Mouse (Mus musculus): Measurements from ENCODE around the gene Tmem198b. TPM values are rescaled to one million over a fixed set of nuclear protein-coding genes. Genes with fewer than 3 reads are reported as not detected.

Gene Tmem198b
- 7.7 and 8.2 TPM in 2 replicates for polyA plus RNA-seq (2012; rRNA removed)

- Histone ChIP-seq H3K36me3 (ENCODE audit: control insufficient read depth, insufficient read depth, low read length) (no peaks in the 10 kb centered on the region), H3K27me3 (ENCODE audit: control insufficient read depth, insufficient read depth, low read length) (no peaks in the 10 kb centered on the region), H3K4me1 (ENCODE audit: control insufficient read depth, insufficient read depth, low read length) (peaks cover 22% of the 10 kb centered on the region), H3K4me3 (ENCODE audit: control insufficient read depth, low read depth, low read length) (peak within 1 kb of the TSS; percentile 78), H3K27ac (ENCODE audit: control insufficient read depth, insufficient read depth, low read depth, low read length) (peak within 1 kb of the TSS; percentile 68)
- no peak for TF ChIP-seq CTCF (IDR thresholded peaks at IDR 0.05; ENCODE audit: control insufficient read depth, insufficient read depth, insufficient replicate concordance, low read depth, low read length)
- TF ChIP-seq POLR2A (IDR thresholded peaks at IDR 0.05; ENCODE audit: control insufficient read depth, low read depth, low read length), result no peak
Measured at GRCm38 (mm10) chr10:128804271-128805091, at the start of gene Tmem198b. Gene Tmem198b (minus strand): TSS chr10:128804370.

- no peak overlapping the region for H3K27ac ChIP-seq (ENCODE audit: control insufficient read depth, insufficient read depth, low read depth, low read length)
- TF ChIP-seq POLR2A (IDR thresholded peaks at IDR 0.05; ENCODE audit: control insufficient read depth, low read depth, low read length) (no peak), CTCF (IDR thresholded peaks at IDR 0.05; ENCODE audit: control insufficient read depth, insufficient read depth, insufficient replicate concordance, low read depth, low read length) (no peak)
- no peak overlapping the region for H3K4me3 ChIP-seq (ENCODE audit: control insufficient read depth, low read depth, low read length)
- H3K4me1 ChIP-seq (ENCODE audit: control insufficient read depth, insufficient read depth, low read length), result no peaks in the 10 kb centered on the region
- H3K36me3 ChIP-seq (ENCODE audit: control insufficient read depth, insufficient read depth, low read length), result no peaks in the 10 kb centered on the region; the same call in 1 of the 2 replicates
- no peaks in the 10 kb centered on the region for H3K27me3 ChIP-seq (ENCODE audit: control insufficient read depth, insufficient read depth, low read length)
Measured at GRCm38 (mm10) chr10:128850339-128850738, 46.2 kb upstream of the Tmem198b start.

GRCm38 (mm10) chr10:128848426-128848825 is 44.3 kb upstream of the Tmem198b start:
- Histone ChIP-seq H3K27me3 (ENCODE audit: control insufficient read depth, insufficient read depth, low read length) (no peaks in the 10 kb centered on the region), H3K36me3 (ENCODE audit: control insufficient read depth, insufficient read depth, low read length) (no peaks in the 10 kb centered on the region; the same call in 1 of the 2 replicates), H3K27ac (ENCODE audit: control insufficient read depth, insufficient read depth, low read depth, low read length) (no peak overlapping the region), H3K4me1 (ENCODE audit: control insufficient read depth, insufficient read depth, low read length) (no peaks in the 10 kb centered on the region), H3K4me3 (ENCODE audit: control insufficient read depth, low read depth, low read length) (no peak overlapping the region)
- TF ChIP-seq POLR2A (IDR thresholded peaks at IDR 0.05; ENCODE audit: control insufficient read depth, low read depth, low read length) (no peak), CTCF (IDR thresholded peaks at IDR 0.05; ENCODE audit: control insufficient read depth, insufficient read depth, insufficient replicate concordance, low read depth, low read length) (no peak)

GRCm38 (mm10) chr10:128846664-128847063 is 42.5 kb upstream of the Tmem198b start:
- Histone ChIP-seq H3K27ac (ENCODE audit: control insufficient read depth, insufficient read depth, low read depth, low read length) (no peak overlapping the region), H3K36me3 (ENCODE audit: control insufficient read depth, insufficient read depth, low read length) (no peaks in the 10 kb centered on the region; the same call in 1 of the 2 replicates), H3K4me3 (ENCODE audit: control insufficient read depth, low read depth, low read length) (no peak overlapping the region), H3K27me3 (ENCODE audit: control insufficient read depth, insufficient read depth, low read length) (no peaks in the 10 kb centered on the region), H3K4me1 (ENCODE audit: control insufficient read depth, insufficient read depth, low read length) (no peaks in the 10 kb centered on the region)
- TF ChIP-seq POLR2A (IDR thresholded peaks at IDR 0.05; ENCODE audit: control insufficient read depth, low read depth, low read length) (no peak), CTCF (IDR thresholded peaks at IDR 0.05; ENCODE audit: control insufficient read depth, insufficient read depth, insufficient replicate concordance, low read depth, low read length) (no peak)

GRCm38 (mm10) chr10:128845516-128845915 is 41.3 kb upstream of the Tmem198b start:
- Histone ChIP-seq H3K4me3 (ENCODE audit: control insufficient read depth, low read depth, low read length) (no peak overlapping the region), H3K4me1 (ENCODE audit: control insufficient read depth, insufficient read depth, low read length) (no peaks in the 10 kb centered on the region), H3K27me3 (ENCODE audit: control insufficient read depth, insufficient read depth, low read length) (no peaks in the 10 kb centered on the region), H3K27ac (ENCODE audit: control insufficient read depth, insufficient read depth, low read depth, low read length) (no peak overlapping the region), H3K36me3 (ENCODE audit: control insufficient read depth, insufficient read depth, low read length) (no peaks in the 10 kb centered on the region; the same call in 1 of the 2 replicates)
- no peak for TF ChIP-seq CTCF (IDR thresholded peaks at IDR 0.05; ENCODE audit: control insufficient read depth, insufficient read depth, insufficient replicate concordance, low read depth, low read length)
- TF ChIP-seq POLR2A (IDR thresholded peaks at IDR 0.05; ENCODE audit: control insufficient read depth, low read depth, low read length), result no peak

GRCm38 (mm10) chr10:128843260-128843659 is 39.1 kb upstream of the Tmem198b start:
- Histone ChIP-seq H3K36me3 (ENCODE audit: control insufficient read depth, insufficient read depth, low read length) (no peaks in the 10 kb centered on the region; the same call in 1 of the 2 replicates), H3K4me1 (ENCODE audit: control insufficient read depth, insufficient read depth, low read length) (no peaks in the 10 kb centered on the region), H3K27ac (ENCODE audit: control insufficient read depth, insufficient read depth, low read depth, low read length) (no peak overlapping the region), H3K27me3 (ENCODE audit: control insufficient read depth, insufficient read depth, low read length) (no peaks in the 10 kb centered on the region), H3K4me3 (ENCODE audit: control insufficient read depth, low read depth, low read length) (peak overlapping the region; percentile 34; the same call in 1 of the 2 replicates)
- TF ChIP-seq CTCF (IDR thresholded peaks at IDR 0.05; ENCODE audit: control insufficient read depth, insufficient read depth, insufficient replicate concordance, low read depth, low read length) (no peak), POLR2A (IDR thresholded peaks at IDR 0.05; ENCODE audit: control insufficient read depth, low read depth, low read length) (no peak)

GRCm38 (mm10) chr10:128840612-128841011 is 36.4 kb upstream of the Tmem198b start:
- Histone ChIP-seq H3K36me3 (ENCODE audit: control insufficient read depth, insufficient read depth, low read length) (peaks cover 1% of the 10 kb centered on the region; the same call in 1 of the 2 replicates), H3K4me3 (ENCODE audit: control insufficient read depth, low read depth, low read length) (no peak overlapping the region), H3K4me1 (ENCODE audit: control insufficient read depth, insufficient read depth, low read length) (no peaks in the 10 kb centered on the region), H3K27me3 (ENCODE audit: control insufficient read depth, insufficient read depth, low read length) (no peaks in the 10 kb centered on the region), H3K27ac (ENCODE audit: control insufficient read depth, insufficient read depth, low read depth, low read length) (no peak overlapping the region)
- TF ChIP-seq CTCF (IDR thresholded peaks at IDR 0.05; ENCODE audit: control insufficient read depth, insufficient read depth, insufficient replicate concordance, low read depth, low read length) (no peak), POLR2A (IDR thresholded peaks at IDR 0.05; ENCODE audit: control insufficient read depth, low read depth, low read length) (no peak)

All from testis, adult 2 months (tissue).